Mouse (Mus musculus) WW6 (cell line): Measurements from ENCODE around the gene Rnf141.

Source experiments
- DNase-seq: peaks from one replicate; pipeline ENCODE4 v3.0.0-alpha.2; 2013; ENCODE audit warnings: low read depth, low spot score

The Rnf141 gene

GRCm38 (mm10) chr7:110796367-110797051, 47.7 kb downstream of the Rnf141 start:
- no peak for DNase-seq

- DNase-seq: no peak
Observed at GRCm38 (mm10) chr7:110794722-110795121, 49.5 kb downstream of the Rnf141 start.

- no peak for DNase-seq
Observed at GRCm38 (mm10) chr7:110792834-110793233, 51.4 kb downstream of the Rnf141 start.

DNA sequence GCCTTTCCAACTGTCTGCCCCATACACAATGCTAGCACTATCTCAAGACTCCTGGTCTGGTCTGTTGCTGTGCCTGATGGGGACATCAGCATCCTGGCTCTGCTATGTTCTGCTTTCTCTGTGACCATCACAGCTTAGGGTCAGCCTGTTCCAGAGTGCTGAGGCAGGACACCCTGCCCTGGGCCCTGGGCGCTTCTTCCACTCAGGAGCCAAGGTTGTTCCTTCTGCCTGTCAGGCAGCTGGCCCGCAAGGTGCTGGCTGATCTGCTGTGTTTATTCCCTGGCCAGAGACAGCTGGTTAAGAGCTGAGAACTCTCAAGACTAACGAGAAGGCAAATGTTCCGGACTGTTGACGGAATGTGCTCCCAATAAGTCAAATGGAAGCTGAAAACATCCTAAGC, 52.1 kb downstream of the Rnf141 start:
- no peak for DNase-seq

DNA sequence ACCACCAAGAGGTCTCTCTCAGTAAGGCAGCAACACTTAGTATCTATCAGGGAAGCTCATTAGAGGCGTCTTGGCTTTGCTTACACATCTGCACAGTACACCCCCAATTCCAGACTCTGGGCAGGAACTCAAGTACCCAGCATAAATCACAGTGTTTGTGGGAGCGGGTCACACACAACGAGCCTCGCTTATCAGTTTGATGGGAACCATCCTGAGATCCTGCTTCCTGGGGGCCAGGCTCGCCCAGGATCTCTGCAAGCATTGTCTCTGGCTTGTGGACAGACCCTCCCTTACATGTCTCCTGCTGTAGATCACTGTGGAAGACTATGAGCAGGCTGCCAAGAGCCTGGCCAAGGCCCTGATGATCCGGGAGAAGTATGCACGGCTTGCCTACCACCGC, 53.4 kb downstream of the Rnf141 start:
- DNase-seq: no peak

- no peak for DNase-seq
Observed at GRCm38 (mm10) chr7:110787310-110787709, 56.9 kb downstream of the Rnf141 start.

GRCm38 (mm10) chr7:110785741-110786146, 58.5 kb downstream of the Rnf141 start:
- DNase-seq: no peak

GRCm38 (mm10) chr7:110784965-110785364, 59.3 kb downstream of the Rnf141 start:
- DNase-seq: no peak

GRCm38 (mm10) chr7:110782845-110783478, 61.3 kb downstream of the Rnf141 start:
- no peak for DNase-seq

DNA sequence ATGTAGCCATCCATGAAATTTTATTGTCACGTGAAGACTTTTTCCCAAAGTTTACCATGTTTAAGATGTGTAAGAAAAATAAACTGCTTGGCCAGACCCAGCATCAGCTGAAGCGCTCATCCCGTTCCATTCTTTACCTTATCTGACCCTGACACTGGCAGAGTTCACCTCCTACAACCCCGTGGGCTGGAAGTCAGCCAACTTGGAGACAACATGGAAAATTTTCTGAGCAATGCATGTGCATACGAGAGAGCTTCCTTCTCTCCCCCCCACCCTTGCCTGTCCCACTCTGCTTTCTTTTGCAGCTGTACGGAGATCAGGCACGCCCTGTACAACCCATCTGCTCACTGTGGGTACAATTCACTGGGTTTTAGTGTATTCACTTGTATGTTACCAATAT, 62.1 kb downstream of the Rnf141 start:
- no peak for DNase-seq

- DNase-seq: no peak
Observed at GRCm38 (mm10) chr7:110781231-110781711, 63.0 kb downstream of the Rnf141 start.

- DNase-seq: no peak
Observed at GRCm38 (mm10) chr7:110780520-110780919, 63.7 kb downstream of the Rnf141 start.

- DNase-seq: no peak
Observed at GRCm38 (mm10) chr7:110779605-110780111, 64.6 kb downstream of the Rnf141 start.

GRCm38 (mm10) chr7:110778933-110779332, 65.3 kb downstream of the Rnf141 start:
- DNase-seq: no peak

DNA sequence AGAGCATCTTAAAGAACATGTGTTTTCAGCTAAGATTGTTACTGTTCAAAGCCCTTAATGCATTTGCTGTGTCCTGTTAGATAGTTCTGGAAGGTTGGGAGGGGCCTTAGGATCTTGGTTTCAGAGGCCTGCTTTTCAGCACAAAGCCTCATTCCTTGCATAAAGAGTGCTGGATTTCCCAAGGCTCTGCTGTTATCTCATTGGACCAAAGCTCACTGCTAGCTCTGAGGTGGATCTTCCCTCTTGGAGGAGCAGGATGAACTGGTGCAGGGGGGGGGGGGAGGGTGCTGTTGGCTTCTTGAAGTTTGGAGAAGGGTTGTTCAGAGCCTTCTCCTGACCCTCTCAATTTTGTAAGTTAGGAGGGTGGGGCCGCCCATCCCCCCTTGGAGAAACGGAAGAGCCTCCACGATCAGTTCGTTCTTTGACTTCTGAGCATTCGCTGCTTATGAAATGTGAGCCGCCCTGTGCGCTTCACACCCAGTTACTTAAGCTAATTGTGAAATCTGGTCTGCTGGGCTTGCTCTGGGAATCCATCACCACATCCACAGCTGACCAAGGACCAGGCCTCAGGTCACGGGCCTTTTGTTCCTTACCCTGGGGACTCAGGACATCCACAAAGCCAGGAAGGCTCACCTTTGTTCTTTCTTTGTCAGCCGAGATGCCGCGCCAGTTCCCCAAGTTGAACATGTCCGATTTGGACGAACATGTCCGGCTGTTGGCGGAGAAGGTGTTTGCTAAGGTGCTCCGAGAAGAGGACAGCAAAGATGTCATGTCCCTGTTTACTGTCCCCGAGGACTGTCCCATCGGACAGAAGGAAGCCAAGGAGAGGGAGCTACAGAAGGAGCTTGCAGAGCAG, 66.9 kb downstream of the Rnf141 start:
- no peak for DNase-seq

- DNase-seq: no peak
Observed at GRCm38 (mm10) chr7:110774674-110775073, 69.6 kb downstream of the Rnf141 start.

DNA sequence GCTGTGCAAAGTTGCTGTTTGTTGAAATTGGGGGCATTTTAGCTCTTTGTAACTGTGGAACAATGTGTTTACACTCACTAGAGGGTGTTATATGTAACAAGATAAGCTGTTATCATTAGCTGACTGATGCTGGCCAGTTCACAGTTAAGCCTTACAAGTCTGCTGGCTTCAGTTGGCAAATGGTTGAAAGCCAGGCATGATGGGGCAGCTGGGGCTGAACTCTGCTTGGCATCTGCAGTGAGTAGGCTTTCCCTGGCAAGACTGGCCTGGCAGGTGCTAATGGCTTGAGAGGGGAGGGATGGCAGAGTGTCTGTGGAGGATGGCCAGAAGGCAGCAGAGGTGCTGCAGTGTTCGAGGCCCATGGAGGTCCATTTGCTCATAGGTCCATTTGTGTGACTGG, 70.2 kb downstream of the Rnf141 start:
- DNase-seq: no peak

DNA sequence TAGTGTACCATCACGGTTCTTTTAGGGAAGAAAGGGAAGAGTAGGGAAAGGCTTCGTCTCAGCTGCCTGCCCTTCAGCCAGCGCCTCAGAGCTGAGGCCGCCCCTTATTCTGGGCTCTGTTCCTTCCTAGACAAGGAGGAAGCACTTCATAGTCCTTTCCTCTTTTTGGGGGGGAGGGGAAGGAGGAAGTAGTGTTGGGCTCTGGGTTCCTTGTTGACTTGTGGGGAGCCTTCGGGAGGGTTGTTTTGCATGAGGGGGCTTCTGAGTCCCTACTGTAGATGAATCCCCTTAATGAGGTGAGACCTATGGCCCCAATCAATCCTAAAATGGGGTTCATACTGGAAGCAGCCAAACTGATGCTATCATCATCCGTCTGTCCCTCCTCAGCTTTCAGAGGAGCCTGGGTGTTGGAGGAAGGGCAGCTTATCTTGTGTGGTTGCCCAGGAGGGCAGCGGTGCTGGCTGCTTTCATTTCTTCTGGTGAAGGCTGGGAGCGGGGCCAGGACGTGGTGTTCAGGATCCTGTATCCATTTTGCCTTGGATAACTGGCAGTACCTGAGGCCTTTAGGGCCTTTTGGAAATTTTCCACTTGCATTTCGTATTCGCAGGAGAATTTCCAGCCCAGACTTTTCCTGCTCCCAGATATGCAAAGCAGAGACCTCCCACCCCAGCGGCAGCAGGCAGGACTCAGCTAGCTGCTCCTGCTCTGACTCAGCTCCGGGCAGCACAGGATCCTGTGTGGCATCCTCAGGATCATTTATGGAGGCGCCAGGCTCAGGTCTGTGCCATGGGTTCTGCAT, 70.9 kb downstream of the Rnf141 start:
- no peak for DNase-seq

GRCm38 (mm10) chr7:110772343-110772742, 71.9 kb downstream of the Rnf141 start:
- DNase-seq: no peak

DNA sequence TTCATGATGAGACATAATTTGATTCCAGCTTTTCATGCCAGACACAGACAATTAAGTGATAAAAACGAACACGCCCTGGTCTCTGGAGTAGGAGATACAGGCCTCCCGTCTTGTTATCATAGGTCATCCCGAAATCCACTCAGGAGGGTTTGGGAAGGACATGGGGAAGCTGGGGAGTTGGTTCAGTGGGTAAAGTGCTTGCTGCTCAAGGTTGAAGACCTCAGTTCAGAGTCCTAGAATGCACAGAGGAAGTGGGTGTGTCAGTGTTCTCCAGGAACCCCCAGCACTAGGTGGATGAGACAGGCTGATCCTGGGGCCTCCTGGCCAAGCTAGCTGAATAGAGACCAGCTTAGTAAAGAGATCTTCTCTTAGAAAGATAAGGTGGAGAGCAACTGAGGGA, 73.3 kb downstream of the Rnf141 start:
- DNase-seq: no peak

- no peak for DNase-seq
Observed at GRCm38 (mm10) chr7:110769094-110769493, 75.2 kb downstream of the Rnf141 start.
